Mouse (Mus musculus): ENCODE measurements around the gene Magee1. TPM values are rescaled to one million over a fixed set of nuclear protein-coding genes. Genes with fewer than 3 reads are reported as not detected.
"Not testable (repeated sequence)": the region's sequence is repeated elsewhere in the genome, so short reads cannot be mapped to it uniquely, and the experiment has no call there.

Gene Magee1
- 22.7 and 24.6 TPM in 2 replicates for polyA plus RNA-seq (2016; fragmentation: Nextera tagmentation; extraction: Ambion mirVana)

DNA sequence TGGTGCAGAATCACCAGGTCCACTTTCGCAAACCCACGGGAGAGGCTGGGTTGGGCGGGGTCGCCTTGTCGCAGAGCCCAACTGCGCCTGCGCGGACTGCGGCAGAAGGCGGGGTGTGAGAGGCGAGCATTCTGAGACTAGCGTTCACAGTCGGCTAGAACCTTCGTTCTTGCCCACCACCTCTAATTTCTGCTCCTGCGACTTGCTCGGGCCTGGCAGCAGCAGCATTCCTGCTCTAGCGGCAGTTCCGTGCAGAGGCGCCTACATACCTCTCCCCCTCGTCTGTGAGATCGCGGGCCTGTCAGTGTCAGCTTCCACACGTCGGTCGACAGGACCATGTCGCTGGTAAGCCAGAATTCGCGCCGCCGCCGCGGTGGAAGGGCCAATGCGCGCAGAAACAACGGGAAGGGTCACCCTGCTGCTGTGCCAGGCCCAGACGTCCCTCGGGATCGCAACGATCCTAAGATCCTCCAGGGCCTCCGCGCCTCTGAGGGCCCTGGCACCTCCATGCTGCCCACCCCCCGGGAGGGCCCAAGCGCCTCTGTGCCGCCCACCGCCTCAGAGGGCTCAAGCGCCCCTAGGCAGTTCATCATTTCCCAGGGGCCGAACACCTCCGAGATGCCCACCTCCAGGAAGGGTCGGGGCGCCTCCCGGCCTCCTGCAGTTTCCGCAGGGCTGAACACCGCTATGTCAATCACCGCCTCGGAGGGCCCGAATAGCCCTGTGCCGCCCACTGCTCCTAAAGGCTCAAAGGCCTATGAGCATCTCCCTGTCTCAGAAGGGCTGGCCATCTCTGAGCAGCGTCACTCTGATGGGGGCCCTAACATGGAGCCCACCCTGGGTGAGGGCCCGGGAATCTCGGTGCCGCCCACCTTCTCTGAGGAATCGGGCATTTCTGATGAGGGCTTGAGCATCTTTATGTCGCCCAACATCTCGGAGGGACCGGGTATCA is at the start of gene Magee1:
Gene Magee1 (plus strand): TSS at position 104 of the 952 bp plus-strand sequence.
- no peaks in the 10 kb centered on the region for H3K9me3 ChIP-seq
- peak; percentile 78 for DNase-seq (ENCODE audit: low spot score)
- no peaks in the 10 kb centered on the region; the same call in 1 of the 2 replicates for H3K4me1 ChIP-seq
- 16% methylated on average over 65 of the region's 65 CpGs for WGBS
- peaks cover 87% of the 10 kb centered on the region for H3K27me3 ChIP-seq (replicated peaks; ENCODE audit: low read depth, poor library complexity, severe bottlenecking)
- peaks cover 8% of the 10 kb centered on the region; the same call in 1 of the 2 replicates for H3K36me3 ChIP-seq (replicated peaks)
- H3K4me3 ChIP-seq = peak within 1 kb of the TSS; percentile 68
- peak within 1 kb of the TSS; percentile 32; the same call in 1 of the 2 replicates for H3K27ac ChIP-seq (replicated peaks)

DNA sequence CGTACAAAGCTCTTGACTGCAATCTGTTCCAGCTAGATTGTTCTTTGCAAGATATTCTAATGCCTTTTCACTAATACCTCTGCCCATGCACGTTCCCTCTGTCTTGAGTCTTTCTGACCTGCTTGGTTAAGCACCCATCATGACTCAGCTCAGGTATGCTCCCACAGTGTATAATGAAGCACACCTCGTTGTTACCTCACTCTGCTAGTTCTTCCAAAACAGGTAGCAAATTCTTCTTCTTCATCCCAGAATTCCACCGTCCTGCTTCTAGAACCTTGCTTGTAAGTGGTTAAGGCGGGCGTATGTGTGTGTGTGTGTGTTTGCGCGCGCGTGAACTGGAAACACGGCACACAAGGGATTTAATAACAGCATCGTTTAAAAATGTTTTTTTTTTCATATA is 41.0 kb upstream of the Magee1 start:
- peak overlapping the region; percentile 65 for H3K4me3 ChIP-seq
- WGBS = 8% methylated on average over 12 of the region's 12 CpGs
- peaks cover 6% of the 10 kb centered on the region; the same call in 1 of the 2 replicates for H3K27me3 ChIP-seq (replicated peaks; ENCODE audit: low read depth, poor library complexity, severe bottlenecking)
- no peaks in the 10 kb centered on the region for H3K4me1 ChIP-seq
- H3K9me3 ChIP-seq = no peaks in the 10 kb centered on the region
- no peak for DNase-seq (ENCODE audit: low spot score)
- peaks cover 25% of the 10 kb centered on the region for H3K36me3 ChIP-seq (replicated peaks)
- peak overlapping the region; percentile 81 for H3K27ac ChIP-seq (replicated peaks)

DNA sequence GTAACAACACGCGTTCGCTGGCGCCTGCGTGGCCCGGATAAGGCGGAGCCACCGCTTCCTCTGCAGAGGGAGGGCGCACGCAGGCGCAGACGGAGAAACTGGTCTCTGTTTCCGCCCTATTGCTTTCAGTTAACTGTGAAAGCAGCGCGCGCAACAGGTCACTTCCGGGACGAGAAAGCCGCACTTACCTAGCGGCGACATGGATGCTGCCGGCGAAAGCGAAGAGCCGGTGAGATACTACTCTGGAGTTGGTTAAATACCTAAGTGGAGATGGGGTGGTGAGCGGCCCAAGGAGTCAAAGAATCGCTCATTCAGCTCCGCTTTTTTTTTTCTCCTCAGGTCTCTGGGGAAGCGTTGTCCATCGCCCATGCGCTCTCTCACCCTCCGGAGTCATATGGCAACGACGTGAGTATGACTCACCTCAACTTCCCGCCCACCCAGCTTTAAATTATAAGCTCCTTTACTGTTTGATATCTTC is 40.5 kb upstream of the Magee1 start, which contains the start of gene Pbdc1:
Gene Pbdc1 (plus strand): TSS at position 142 of the 478 bp plus-strand sequence.
- H3K4me1 ChIP-seq = no peaks in the 10 kb centered on the region
- WGBS = 2% methylated on average over 35 of the region's 35 CpGs
- peaks cover 8% of the 10 kb centered on the region; the same call in 1 of the 2 replicates for H3K27me3 ChIP-seq (replicated peaks; ENCODE audit: low read depth, poor library complexity, severe bottlenecking)
- peak; percentile 92 for DNase-seq (ENCODE audit: low spot score)
- peaks cover 29% of the 10 kb centered on the region for H3K36me3 ChIP-seq (replicated peaks)
- peak within 1 kb of the TSS; percentile 65 for H3K4me3 ChIP-seq
- H3K9me3 ChIP-seq = no peaks in the 10 kb centered on the region
- peak within 1 kb of the TSS; percentile 81 for H3K27ac ChIP-seq (replicated peaks)

DNA sequence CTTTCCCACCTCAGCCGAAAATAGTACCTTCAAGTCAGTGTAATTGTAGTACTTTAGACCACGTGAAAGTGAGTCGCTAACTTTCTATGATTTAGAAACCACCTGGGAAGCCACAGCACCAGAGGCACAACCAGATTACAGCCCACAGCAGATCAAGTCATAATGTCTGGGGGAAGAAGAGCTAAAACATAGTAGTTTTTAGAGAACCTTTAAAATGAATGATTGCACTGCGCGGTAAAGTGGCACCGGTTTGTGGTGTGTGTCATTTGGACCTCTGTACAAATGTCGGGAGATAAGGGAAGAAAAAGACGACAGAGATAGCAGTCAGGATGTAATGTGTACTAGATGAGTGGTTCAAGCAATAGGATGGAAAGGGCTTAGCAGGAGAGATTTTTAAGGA is 40.1 kb upstream of the Magee1 start:
- Histone ChIP-seq H3K4me1 (no peaks in the 10 kb centered on the region), H3K36me3 (replicated peaks) (peaks cover 33% of the 10 kb centered on the region), H3K9me3 (no peaks in the 10 kb centered on the region), H3K27ac (replicated peaks) (peak overlapping the region; percentile 81), H3K4me3 (peak overlapping the region; percentile 65), H3K27me3 (replicated peaks; ENCODE audit: low read depth, poor library complexity, severe bottlenecking) (peaks cover 8% of the 10 kb centered on the region; the same call in 1 of the 2 replicates)
- 10% methylated on average over 8 of the region's 8 CpGs for WGBS
- DNase-seq (ENCODE audit: low spot score) = no peak

DNA sequence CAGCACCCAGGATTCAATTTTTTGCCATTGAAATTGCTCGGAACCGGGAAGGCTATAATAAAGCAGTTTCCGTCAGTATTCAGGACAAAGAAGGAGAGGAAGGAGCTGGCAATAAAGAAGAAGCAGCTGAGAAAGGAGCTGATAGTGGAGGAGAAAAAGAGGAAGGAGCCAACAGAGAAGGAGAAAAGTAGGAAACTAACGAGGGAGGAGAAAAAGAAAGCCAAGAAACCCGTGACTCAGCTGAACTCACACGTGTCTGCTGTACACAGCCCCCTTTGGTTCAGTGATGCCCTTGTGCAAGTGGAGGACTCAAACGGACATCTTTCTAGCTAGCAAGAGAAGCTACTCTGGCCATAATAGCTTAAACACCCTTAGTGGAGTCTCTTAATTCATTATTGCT is 37.2 kb upstream of the Magee1 start:
- not testable (repeated sequence) for DNase-seq (ENCODE audit: low spot score); H3K27ac ChIP-seq (replicated peaks); H3K4me3 ChIP-seq; H3K9me3 ChIP-seq; H3K4me1 ChIP-seq
- H3K27me3 ChIP-seq (replicated peaks; ENCODE audit: low read depth, poor library complexity, severe bottlenecking) = peaks cover 27% of the 10 kb centered on the region
- WGBS = 90% methylated on average over 7 of the region's 7 CpGs
- H3K36me3 ChIP-seq (replicated peaks) = peaks cover 56% of the 10 kb centered on the region

DNA sequence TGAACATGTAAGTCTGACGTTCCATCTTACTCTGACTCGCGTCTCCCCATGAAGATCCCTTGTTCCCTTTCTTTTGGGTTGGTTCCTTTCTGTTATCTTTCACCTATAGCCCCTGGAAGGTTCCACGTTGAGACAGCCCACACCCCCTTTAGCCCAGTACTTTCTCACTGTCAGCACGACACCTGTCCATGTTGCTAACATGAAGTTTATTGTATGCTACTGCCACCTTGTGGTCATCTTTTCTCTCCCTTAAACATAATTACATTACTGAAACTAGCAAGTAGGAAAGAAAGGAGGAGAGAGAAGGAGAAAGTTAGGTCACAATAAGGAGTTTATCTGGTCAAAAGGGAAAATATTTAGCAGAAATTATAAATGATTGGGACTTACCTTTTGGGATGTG is 16.0 kb upstream of the Magee1 start:
- DNase-seq (ENCODE audit: low spot score) = no peak
- Histone ChIP-seq H3K4me3 (no peak overlapping the region), H3K9me3 (no peaks in the 10 kb centered on the region), H3K27me3 (replicated peaks; ENCODE audit: low read depth, poor library complexity, severe bottlenecking) (peaks cover 47% of the 10 kb centered on the region), H3K36me3 (replicated peaks) (peaks cover 9% of the 10 kb centered on the region), H3K27ac (replicated peaks) (no peak overlapping the region), H3K4me1 (no peaks in the 10 kb centered on the region)
- WGBS = 53% methylated on average over 5 of the region's 5 CpGs

DNA sequence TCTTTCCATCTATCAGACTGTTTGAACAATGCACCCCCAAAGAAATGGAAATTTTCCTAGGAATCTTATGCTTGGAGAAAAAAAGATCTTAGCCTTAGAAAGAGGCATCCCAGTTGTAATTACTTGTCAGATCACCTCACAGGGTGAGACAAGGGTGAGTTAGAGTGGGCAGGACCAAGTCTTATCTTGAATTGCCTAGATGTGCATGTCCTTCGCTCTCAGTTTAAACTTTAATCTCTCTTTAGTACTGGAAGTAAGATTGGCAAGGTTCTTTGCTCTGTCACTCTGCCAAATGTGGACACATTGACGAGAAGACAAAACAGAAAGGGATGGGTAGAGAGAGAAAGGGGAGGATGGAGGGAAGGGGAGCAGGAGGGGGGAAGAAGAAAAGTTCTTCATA is 5.2 kb upstream of the Magee1 start:
- 88% methylated on average over 2 of the region's 2 CpGs for WGBS
- Histone ChIP-seq H3K27me3 (replicated peaks; ENCODE audit: low read depth, poor library complexity, severe bottlenecking) (peaks cover 65% of the 10 kb centered on the region), H3K27ac (replicated peaks) (no peak overlapping the region), H3K9me3 (no peaks in the 10 kb centered on the region), H3K4me1 (no peaks in the 10 kb centered on the region), H3K36me3 (replicated peaks) (no peaks in the 10 kb centered on the region), H3K4me3 (no peak overlapping the region)
- no peak for DNase-seq (ENCODE audit: low spot score)

DNA sequence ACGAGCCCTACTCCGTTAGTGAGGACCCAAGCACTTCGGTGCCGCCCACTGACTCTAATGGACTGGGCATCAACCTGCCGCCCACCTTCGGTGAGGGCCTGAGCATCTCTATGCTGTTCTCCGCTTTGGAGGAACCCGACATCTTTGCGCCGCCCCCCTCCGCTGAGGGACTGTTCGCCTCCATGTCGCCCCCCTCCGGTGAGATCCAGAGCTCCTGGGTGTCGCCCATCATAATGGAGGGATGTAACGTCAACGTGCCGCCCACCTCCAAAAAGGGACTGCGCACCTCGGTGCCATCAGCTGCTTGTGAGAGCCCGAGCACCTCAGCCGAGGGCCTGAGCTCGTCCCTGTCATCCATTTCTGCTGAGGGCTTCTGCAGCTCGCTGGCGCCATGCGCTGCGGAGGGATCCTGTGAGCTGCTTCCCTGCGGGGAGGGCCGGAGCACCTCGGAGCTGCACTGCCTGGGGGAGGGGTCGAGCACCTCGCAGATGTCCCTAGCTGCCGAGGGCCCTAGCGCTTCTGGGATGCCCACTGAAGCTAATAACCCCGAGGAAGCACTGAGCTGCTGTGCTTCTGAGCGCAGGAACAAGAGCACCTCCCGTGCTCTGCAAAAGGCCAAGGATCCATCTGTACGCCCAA is 1.2 kb downstream of the Magee1 start:
- H3K4me1 ChIP-seq = no peaks in the 10 kb centered on the region; the same call in 1 of the 2 replicates
- H3K36me3 ChIP-seq (replicated peaks) = peaks cover 8% of the 10 kb centered on the region; the same call in 1 of the 2 replicates
- peak overlapping the region; percentile 68 for H3K4me3 ChIP-seq
- H3K27me3 ChIP-seq (replicated peaks; ENCODE audit: low read depth, poor library complexity, severe bottlenecking) = peaks cover 90% of the 10 kb centered on the region
- no peaks in the 10 kb centered on the region for H3K9me3 ChIP-seq
- peak; percentile 80 for DNase-seq (ENCODE audit: low spot score)
- 14% methylated on average over 38 of the region's 38 CpGs for WGBS
- peak overlapping the region; percentile 32; the same call in 1 of the 2 replicates for H3K27ac ChIP-seq (replicated peaks)

DNA sequence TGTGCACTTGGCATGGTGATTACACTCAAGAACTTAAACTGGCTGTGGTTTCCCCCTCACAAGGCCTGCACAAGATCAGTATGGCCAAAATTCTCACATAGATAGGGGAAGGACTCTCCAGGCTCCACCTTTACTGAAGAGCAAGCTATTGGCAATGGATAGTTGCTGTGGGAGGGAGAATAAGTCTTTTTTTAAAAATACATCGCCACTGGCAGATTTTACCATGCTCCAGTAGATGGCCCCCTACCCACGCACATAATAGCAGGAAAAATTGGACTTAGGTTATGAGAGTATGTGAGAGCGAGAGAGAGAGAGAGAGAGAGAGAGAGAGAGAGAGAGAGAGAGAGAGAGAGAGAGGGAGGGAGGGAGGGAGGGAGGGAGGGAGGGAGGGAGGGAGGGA is 4.7 kb downstream of the Magee1 start:
- Histone ChIP-seq H3K4me3 (no peak overlapping the region), H3K27ac (replicated peaks) (no peak overlapping the region), H3K27me3 (replicated peaks; ENCODE audit: low read depth, poor library complexity, severe bottlenecking) (peaks cover 77% of the 10 kb centered on the region), H3K4me1 (no peaks in the 10 kb centered on the region; the same call in 1 of the 2 replicates), H3K36me3 (replicated peaks) (peaks cover 8% of the 10 kb centered on the region; the same call in 1 of the 2 replicates), H3K9me3 (no peaks in the 10 kb centered on the region)
- DNase-seq (ENCODE audit: low spot score) = peak; percentile 36
- WGBS = 27% methylated on average over 3 of the region's 3 CpGs

DNA sequence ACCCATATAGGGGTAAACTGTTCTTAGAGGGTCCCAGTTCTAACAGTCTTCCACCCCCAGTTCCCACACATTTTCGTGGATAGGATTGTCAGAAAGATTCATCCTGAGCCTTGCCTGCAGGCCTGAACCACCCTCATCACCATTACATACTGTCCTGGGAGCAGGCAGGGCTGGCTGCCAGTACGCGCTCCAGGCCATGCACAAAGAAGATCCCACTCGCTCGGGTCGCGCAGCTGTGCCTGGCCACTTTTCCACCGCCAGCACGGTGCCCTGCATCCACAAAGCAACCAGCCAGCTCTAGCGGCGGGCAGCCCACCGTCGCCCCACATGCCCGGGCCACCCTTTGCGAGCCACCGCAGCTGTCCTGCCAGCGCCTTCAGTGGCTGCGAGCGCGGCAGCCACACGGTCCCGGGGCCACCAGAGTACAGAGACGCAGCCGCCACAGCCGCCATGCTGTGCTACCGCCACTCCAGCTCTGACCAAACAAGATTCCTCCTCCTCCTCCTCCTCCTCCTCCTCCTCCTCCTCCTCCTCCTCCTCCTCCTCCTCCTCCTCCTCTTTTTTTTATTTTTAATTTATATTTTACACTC is 31.8 kb downstream of the Magee1 start:
- WGBS = 52% methylated on average over 26 of the region's 26 CpGs
- Histone ChIP-seq H3K36me3 (replicated peaks) (no peaks in the 10 kb centered on the region), H3K4me1 (no peaks in the 10 kb centered on the region), H3K27me3 (replicated peaks; ENCODE audit: low read depth, poor library complexity, severe bottlenecking) (peaks cover 84% of the 10 kb centered on the region), H3K27ac (replicated peaks) (0 out of 2 replicates have a peak overlapping the region, but pooled peaks have one; percentile 51), H3K4me3 (peak overlapping the region; percentile 41), H3K9me3 (no peaks in the 10 kb centered on the region)
- peak; percentile 18 for DNase-seq (ENCODE audit: low spot score)

DNA sequence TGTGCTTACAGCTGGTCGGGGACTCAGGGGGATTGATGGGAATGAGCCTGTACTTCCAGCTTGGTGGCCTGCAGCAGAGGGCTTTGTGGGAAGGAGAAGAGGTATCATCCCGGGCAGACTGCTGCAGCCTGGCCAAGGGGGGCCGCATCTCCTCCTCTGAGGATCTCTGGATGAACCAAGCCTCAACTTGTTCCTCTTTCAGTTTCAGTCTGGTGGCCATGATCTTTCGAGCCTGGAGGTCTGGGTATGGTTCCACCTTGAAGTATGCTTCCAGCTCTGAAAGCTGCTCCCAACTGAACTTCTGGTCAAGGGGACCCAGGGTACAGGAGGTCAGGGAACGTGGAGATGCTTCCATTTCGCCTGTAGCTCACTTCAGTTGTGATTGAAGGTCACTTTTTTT is 44.8 kb downstream of the Magee1 start:
- H3K36me3 ChIP-seq (replicated peaks); H3K27ac ChIP-seq (replicated peaks); H3K9me3 ChIP-seq; H3K4me3 ChIP-seq; H3K4me1 ChIP-seq; DNase-seq (ENCODE audit: low spot score): not testable (repeated sequence)
- 80% methylated on average over 6 of the region's 6 CpGs for WGBS
- peaks cover 84% of the 10 kb centered on the region for H3K27me3 ChIP-seq (replicated peaks; ENCODE audit: low read depth, poor library complexity, severe bottlenecking)

DNA sequence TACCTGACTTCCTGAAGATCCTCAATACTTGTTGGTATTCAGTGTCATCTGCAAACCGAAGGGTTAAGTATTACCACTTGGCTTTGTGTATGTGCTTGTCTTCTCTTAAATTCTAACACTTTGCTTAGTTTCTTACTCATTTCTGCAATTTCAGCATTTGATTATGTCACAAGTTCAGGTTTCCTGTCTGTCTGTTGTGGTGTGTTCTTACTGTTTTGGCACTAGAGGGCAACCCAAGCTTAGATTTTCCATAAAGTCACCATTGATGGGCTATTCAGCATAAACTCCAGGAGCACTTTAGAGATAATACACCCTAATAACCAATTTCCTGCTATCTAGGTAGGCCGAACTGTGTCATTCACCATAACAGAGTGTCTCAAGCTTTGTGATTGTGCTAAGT is 47.0 kb downstream of the Magee1 start:
- H3K4me3 ChIP-seq = no peak overlapping the region
- H3K27me3 ChIP-seq (replicated peaks; ENCODE audit: low read depth, poor library complexity, severe bottlenecking) = peaks cover 74% of the 10 kb centered on the region
- H3K36me3 ChIP-seq (replicated peaks) = no peaks in the 10 kb centered on the region
- WGBS = 81% methylated on average over 2 of the region's 2 CpGs
- H3K4me1 ChIP-seq = no peaks in the 10 kb centered on the region
- no peak overlapping the region for H3K27ac ChIP-seq (replicated peaks)
- H3K9me3 ChIP-seq = no peaks in the 10 kb centered on the region
- no peak for DNase-seq (ENCODE audit: low spot score)

All from embryonic facial prominence, embryonic 10.5 days (tissue).